Mouse (Mus musculus) lung, postnatal 14 days (tissue): Measurements from ENCODE around the gene Mecom.

Experiments used
- DNase-seq: peaks from one replicate; pipeline ENCODE4 v3.0.0; 2021

Mecom gene

DNA sequence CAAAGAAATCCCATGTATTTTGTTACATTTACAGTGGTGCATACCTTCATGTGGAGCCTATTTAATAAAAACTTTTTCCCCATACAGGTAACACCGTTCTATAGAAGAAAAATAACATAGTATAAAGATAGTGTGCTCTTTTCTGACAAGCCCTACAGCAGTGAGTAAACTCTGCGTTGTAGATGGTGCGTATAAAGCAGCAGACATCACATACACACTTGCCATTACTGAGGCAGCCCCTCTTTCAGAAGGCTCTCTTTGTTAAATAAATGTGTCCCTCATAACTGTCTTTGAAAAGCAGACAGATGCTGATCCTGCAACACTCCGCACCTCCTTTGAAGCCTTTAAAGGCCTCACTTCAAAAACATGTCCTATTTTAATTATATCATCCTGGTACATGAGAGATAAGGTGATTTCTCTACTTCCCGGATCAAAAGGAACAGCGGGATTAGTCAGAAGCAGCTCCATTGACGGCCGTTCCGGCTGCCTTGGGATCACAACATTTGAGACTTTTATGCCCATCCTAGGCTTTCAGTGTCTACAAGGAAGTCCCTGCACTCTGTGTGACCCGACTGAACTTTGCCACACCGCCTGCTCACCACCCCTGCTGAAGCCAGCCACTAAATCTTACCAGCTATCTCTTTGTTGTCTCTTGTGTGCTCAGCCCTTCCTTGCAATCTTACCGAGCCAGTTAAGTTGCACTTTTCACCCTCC lies 355.4 kb downstream of the Mecom start:
- no peak for DNase-seq

DNA sequence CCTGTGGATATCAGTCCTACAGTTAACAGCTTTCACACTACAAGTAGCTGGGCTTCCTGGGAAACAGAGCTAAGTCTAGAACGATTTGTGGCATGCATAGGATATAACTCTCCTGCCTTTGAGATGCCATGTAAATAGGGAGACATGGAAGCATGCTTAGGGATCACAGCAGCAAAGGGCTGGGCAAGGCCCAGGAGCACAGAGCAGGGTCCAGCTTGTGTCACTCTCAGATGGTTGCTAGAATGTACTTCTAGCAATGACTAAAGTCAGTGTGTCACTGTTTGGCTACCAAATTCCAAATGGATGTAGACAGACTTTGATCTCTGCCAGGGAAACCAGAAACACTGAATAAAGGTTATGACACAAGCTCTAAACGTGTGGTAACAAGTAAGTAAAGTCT lies 358.5 kb downstream of the Mecom start:
- no peak for DNase-seq

DNA sequence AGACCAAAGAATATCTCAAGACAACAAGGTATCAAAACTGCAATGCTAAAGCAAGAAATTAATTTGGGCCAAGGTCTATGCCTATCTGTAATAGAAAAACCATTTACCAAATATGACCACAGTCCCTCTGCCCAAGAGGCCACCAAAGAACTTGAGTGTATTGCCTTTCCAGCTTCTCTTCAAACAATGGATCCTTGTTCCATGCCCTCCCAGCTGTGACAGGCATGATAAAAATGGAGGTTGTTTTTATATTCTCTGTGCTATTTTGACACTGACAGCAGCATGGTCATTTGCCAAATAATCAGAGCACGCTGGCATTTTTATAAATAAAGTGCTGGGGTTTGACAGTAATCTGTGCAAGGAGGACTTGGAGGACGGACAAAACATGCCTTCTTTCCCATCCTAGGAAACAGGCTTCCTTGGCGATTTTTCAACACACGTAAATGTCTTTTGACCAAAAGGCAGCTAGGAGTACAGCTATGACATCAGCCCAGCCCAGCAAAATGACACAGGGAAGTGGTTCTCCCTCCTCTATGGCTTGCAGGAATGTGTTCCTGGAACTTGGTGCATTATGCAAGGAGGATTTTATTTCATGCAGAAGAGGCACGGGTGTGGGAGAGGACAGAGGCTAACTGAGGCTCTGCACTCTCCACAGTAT lies 359.9 kb downstream of the Mecom start:
- DNase-seq = peak; percentile 22

DNA sequence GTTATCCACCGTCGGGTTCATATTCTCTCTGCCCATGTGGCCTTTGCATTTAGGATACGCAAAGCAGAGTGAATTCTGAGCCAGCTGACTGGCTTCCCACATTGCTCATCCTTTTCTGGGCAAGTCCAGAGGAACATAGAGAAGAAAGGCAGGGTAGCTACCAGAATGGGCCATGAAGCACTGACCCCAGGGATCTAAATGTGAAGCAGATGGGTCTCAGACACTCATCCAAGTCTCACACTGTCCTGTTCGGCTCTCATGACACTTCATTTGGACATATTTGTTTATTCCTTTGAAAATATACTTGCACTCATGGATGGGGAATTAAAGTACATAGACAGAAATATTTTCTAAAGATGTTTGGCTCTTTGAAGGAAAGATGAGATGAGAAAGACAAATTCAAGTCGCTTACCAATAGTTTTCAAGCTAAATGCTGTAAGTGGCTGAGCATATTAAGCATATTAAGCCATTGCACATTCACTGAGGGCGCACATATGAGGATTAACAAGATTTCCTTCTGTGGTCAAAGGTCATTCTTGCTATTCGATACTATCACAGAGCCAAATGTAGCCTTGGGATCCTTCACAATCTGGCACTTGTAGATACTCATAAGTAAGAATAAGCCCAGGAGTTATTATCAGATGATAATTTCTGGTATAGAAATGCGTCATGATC lies 365.9 kb downstream of the Mecom start:
- DNase-seq = peak; percentile 30

DNA sequence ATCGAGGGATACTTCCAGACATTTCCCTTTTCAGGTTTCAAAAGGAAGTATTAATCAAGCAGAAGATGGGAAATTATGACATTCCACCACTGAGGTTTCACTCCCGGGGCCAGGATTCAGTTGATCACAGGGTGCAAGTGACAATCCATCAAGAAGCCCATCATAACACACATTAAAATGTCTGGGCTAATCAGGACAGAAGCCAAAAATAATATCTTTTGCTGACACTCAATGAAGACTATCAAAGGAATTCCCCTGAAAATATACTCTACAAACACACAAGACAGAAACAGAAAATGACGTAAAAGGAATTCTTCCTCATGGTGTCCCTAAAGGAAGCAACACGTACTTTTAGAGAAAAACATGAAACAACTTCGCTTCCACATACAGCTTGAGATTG lies 371.2 kb downstream of the Mecom start:
- DNase-seq = no peak

DNA sequence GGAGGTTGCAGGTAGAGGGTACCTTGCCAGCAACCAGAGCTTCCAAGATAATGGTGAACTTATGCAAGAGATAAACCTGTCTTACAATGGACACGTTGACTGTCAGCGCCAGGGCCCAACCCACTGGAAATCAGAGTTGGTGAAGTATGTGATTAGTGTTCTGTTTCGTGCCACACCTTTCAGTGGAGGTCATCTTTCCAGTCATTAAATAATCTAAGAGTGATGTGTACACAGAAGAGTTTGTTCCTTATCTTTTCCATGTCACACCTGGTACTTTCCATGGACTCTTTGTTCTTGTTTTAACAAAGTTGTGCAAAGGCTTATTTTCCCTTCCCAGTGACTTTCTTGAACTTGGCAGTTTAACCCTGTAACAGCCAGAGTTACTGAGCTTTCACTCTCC lies 374.0 kb downstream of the Mecom start:
- DNase-seq = no peak

DNA sequence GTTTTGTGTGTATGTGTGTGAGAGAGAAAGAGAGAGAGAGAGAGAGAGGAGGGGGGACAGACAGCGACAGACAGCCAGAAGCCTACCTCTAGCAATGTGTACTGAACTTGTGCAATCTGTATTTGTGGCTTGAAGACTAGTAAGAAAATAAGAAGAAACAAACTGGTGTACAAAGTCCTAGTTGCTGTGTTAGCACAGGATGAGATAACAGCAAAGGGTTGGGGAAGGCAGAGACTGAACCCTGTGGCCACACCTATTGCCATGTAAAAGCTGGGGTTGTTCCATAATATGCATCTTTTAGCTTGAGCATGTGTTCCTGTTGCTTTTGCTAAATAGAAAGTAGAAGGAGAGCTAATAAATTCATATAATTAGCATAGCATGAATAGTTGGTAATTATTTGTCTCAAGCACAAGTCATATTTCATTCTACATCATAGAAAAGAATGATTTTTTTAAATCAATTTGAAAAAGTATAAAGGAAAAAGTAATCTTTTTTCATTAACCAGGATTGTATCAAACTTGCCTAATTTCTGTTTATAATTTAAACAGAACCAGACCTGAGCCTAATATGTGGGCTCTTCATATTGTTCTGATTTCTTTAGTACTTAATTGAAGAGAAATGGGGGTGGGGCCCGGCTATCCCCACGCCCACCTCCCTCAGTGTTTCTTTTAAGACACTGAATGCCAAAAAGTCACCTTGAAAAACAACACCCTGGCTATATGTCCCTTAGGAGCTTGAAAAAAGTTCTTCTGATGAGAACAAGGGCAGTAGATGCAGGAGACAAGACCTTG lies 379.2 kb downstream of the Mecom start:
- no peak for DNase-seq

DNA sequence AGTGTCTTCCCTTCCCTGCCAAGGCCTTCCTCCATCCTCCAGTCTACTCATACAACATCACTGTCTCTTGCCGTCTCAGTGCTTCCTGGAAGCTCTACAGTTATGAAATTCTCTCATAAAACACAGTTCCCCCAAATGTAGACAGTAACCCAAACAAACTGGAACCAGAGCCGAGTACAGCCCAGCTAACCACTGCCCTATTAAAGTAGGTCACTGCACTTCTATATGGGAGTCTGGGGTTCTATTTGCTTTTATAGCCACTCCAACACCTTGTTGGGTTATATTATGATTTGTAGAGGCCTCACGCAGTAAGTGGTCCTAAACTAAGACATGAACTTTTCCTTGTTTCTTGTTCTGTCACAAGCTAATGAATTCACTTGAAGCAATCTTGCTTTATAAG lies 380.8 kb downstream of the Mecom start:
- DNase-seq = no peak

DNA sequence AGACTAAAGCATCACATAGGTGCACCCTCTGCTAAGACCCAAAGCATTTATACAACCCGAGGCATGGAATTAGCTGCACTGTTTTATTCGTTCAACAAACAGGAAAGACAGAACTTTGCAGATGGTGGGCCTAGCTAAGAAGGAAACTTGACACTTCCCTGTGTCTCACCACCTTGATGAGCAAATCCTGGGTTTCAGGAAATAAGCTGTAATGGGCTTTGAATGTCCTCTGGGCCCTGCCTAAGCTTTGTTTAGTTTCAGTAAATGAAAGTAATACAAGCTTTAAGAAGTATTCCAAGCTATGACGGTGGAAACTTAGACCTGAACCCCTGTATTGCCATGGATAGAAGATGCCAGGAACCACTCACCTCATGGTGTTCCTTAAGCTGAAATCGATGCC lies 383.0 kb downstream of the Mecom start:
- DNase-seq = no peak

DNA sequence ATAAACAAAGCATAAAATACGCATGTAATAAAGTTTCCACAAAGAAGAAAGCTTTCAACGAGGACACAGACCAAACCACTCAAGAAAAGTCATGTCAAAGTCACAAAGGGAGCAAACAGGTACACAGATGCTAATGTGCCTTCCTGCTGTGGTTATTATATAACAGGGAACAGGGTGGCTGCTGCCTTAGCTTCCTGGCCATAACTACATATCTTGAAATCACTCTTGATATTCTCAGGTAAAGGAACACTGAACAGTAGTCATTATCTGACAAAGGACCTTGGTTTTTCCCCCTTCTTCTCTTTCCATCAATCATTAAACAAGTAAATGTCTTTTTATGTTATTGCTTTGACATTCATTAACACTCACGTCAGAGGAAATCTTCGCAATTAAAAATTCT lies 384.4 kb downstream of the Mecom start:
- no peak for DNase-seq

DNA sequence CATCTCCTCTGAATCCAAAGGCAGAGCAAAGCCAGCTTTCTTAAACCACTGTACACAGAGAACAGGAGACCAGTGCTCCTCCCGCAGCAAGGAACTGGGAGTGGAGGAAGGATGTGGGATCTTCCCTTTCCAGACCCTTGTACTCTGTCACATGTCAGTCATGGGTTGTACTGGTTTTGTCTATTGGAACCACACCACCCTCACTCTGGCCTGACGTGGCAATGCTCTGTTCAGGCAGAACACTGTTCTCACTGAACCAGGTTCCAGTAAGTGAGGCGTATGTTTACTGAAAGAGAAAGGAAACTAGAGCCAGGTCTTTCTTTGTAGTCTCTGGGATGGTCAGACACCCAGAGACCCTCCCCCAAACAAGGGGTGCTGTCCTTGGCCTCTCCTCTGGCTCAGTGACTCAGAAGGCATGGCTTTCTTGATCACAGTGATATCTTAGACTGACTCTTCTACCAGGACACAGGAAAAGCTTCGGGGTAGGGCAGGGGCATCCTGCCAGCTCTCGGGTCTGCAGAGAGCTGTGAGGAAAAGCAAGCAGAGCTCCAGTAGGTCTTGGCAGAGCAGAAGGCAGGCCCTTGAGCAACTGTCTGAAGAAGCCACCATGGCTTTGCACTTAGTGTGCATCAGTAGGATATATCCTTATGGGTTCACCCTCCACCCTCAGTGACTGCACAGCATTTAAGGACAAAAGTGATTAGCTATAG lies 386.7 kb downstream of the Mecom start:
- DNase-seq = peak; percentile 29

DNA sequence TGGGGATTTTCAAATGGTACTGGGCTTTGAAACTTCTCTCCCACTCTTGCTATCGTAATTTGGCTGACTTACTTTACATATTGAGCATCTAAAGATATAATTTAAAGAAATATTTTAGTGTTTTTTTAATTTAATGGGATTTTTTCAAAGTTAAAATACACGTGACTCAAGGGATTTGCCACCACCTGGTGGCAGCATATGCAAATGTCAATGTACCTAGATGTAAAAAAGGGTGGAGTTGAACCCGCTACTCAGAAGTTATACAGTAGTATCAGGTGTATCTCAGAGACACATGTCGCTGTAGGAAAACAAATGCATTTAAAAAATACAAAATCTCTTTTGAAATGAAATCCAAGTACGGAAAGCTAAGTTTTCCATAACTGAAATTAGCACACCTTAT lies 387.5 kb downstream of the Mecom start:
- no peak for DNase-seq

DNA sequence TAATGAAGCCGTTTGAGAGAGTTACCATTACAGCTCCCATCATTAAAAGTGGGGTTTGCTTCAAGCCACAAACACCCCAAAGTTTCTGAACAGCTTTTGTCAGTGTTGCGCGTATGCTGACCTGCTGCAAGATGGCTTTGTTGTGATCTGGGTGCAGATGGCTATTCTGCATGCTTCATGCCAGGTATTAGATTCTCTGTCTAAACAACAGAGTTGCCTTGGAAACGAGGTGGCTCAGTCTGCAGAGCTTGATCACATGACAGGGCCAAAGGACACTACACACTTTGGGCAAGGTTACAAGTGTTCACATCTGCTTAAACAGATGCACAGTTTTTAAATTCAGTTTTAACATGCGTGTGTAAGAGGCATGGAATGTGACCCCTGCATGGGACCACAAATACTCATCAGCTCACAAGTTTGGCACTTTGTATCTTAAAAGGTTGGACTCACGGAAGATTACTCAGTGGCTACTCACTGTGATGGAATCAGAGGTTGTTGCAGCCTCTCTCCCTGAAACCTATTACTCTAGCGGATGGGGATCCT lies 390.6 kb downstream of the Mecom start:
- no peak for DNase-seq

DNA sequence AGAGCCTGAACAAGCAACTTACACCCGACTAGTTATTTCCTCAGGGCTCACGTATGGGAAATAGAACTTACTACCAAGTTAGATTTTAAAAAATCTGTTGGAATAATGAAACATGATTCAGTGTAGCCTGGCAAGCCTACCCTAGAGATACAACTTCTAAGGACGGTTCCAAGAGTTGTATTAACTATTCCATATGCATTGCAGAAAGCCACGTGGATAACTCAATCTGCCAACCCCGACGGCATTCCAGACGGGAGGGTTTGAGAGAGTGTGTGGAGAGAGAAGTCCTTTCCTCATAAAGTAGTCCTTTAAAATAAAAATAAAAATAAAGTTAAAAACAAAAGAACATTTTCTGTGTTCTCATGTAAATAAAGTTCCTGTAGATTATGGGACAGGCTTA lies 393.4 kb downstream of the Mecom start:
- DNase-seq = no peak

DNA sequence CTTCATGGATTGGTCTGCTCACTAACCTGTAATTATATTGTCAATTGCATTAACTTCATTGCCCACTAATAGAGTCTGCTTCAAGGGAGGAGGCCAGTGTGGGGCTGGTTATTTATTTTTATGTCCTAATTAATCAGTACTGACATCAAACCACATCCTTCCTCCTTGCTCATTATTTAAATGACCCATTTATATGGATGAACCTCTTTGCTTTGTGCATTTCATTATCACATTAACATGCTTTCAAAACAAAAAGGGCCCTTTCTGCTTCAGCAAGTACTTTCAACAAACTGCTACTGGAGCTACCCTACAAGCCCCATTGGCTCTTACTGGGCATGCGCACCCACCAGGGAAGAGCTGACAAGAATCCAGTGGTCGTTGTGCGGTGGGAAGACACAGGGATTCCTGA lies 393.9 kb downstream of the Mecom start:
- DNase-seq = no peak

DNA sequence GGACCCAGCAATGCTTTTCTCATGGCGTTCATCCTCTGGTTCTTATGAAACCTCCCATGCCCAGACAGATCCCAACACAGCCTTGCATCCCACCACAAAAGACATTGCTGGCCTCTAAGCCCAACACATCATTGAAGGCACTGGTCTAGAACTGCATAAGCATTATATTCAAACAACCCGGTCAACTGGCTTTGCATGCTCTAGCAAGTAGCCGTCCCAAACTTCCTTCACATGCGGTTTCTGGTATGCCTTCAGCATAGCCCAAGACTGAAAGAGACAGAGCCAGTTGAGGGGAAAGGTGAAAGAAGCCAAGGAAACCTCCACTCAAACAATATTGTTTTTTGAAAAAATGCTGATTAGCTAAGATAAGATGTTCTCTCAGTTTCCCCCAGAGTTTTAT lies 397.7 kb downstream of the Mecom start:
- no peak for DNase-seq

DNA sequence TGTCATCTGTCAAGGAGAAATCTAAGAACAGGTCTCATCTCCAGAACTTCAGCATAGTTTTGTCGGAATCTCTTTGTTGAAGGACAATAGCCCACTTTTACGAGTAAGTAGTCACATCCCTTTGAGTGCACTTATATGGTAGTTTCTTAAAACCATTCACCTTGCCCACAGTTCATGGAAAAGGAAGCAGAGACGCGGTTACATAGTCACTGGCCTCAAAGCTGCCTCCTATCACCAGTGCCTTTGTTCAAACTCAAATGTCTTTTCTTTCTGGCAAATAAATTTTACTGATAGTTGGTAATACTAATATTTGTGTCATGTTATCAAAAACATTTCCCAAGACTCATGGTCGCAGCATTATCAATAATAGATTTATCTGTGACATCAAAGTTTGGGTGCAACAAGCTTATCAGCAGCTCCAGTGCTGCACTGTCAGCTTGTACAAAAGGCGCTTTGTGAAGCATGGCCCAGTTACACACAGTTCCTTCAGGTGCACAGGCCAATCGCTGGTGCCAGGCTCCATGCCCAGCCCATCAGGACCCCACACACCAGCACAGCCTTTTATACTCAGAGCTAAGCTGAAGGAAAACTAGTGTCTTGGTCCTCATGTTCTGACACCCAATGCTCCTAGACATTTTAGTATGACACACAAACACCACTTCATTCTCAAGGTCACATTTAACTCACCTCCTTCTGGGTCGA lies 399.3 kb downstream of the Mecom start:
- DNase-seq = no peak

DNA sequence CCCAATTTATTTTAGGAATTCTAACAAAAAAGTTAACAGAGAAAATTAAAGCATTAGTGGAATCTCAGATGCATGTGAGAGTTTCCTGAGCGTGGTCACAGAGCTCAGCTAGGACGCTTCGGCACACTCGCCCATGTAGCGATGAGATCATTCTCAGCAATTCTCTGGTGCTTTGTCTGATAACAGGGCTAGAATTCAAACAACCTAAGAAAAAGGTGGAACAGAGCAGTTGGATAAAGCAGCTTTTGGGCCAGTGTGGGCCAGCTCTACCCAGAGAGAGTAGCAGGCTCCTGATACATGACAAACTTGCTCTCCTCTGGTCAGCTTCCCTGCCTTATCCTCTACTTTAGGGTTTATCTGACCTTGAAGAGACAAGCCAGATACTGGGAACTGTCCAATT lies 402.8 kb downstream of the Mecom start:
- no peak for DNase-seq

DNA sequence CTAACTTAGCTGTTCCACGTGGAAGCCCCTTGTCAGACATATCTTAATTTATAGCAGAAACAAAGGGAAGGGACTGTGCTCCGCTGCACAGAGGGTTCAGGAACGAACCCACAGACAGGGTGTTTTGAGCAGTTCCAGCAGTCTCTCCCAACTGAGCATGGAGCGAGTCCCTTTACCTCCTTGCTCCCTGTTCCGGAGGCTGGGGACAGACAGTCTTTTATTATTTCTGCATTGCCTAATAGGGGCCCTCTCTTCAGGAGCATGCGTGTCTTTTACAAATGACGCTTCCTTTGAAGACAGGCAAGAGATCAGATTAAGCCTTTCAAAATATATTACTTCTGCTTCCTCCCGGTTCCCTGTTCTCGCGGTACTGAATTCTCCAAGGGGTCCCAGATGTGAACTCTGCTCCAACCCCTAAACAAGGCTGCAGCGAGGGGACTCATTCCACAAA lies 403.8 kb downstream of the Mecom start:
- no peak for DNase-seq

DNA sequence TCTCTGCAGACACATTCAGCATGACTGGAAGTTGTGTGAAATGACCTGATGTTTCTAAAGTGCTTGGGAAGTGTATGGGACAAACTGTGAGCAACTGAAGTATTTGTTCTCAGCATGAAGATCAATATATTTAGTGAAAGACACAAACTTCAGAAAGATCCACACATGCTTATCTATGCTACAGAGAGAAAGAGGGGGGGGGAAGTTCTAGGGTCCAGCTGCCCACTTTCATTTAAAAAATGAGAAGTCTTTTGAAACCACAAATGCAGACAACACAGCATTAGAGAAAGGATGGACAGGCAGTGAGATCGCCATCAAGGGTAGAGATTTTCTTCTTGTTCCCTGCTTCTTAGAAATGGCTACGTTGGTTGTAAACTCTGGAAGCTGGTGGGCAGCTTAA lies 404.4 kb downstream of the Mecom start:
- no peak for DNase-seq

DNA sequence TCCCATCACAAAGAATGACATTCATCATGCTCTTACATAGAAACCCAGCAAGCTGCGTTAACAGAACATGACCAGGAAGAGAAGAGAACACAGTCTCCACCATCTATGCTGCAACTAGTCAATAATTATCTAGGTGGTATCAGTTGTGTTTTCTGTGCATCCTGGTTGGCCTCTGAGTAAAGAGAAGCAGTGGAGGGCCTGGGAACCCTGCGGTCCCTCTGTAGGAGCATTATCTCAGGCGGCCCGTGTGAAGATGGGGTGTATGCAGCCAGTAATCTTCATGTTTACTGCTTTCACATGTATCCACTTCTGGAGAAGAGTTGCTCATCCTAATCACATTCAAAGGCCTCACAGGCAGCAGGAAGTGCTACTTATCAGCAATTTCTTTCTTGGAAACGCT lies 407.5 kb downstream of the Mecom start:
- DNase-seq = no peak

DNA sequence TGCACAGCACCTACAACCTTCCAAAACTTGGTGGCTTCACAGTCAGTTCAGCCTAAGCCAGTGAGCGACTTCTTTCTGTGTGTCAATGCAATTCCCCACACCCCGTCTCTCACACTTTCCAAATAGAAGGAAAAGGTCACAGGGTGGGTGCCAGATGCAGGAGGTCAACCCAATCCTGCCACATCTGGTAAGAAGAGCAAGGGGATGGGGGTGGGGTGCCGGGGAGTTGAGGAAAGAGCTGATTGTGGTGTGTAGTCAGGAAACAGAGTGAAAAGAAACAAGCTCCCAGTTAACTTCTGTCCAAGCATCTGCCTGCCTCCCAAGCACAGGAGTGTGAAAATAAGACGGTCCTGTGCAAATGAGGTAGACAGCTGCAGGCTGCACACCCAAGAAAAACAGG lies 408.1 kb downstream of the Mecom start:
- DNase-seq = no peak
